Mouse (Mus musculus) testis, adult 2 months (tissue): ENCODE results near the gene Actl6a.

Source experiments
- CTCF ChIP-seq: fragments of 200-500 bp; IDR thresholded peaks from 2 replicates; pipeline ENCODE4 v1.5.1; 2012; ENCODE audit warnings: low read depth, mild to moderate bottlenecking, inconsistent platforms, low read length, moderate library complexity; ENCODE audit not compliant: control insufficient read depth, insufficient read depth, insufficient replicate concordance
- POLR2A ChIP-seq: fragments of 200-500 bp; IDR thresholded peaks from 2 replicates; pipeline ENCODE4 v1.6.1; 2012; ENCODE audit warnings: low read depth, mild to moderate bottlenecking, inconsistent platforms, low read length, moderate library complexity; ENCODE audit not compliant: control insufficient read depth

- TF ChIP-seq CTCF (no peak), POLR2A (no peak)
These were observed 3.3 kb downstream of the Actl6a start for GRCm38 (mm10) chr3:32709388-32709787.
